24 mouse cellular contexts compared by ENCODE assay signal in the genomic region with DNA sequence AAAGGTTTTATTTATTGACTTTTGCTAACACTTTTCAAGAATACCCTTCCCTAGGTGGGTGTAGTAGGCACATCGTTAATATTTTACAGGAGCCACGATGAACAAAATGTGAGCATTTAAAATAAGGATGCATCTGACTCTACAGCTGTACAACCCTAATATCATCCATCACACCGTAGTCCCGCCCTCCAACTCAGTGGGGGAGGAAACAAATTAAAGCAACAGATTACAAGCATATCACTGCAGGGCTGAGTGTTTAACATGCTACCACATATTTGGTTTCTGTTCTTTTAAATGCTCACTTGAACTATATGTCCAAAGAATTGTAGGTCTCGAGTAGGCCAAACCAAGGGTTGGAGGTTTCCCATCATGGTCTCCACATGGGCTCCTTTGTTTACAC. TPM values are rescaled to one million over a fixed set of nuclear protein-coding genes. Genes with fewer than 3 reads are reported as not detected.
DNase-seq lines count a peak whose midpoint lies in the region; ATAC-seq lines count a peak whose summit lies in the region.
"Had no signal": no experiment of that assay in that cellular context is flagged by ENCODE, and none has a peak within 500 bp of the region (broad histone marks: within the 10 kb centered on the region; RNA-seq: fewer than 3 reads in every experiment).

No protein-coding gene starts in this region.

- peaks cover 21% of the 10 kb centered on the region for H3K27me3 ChIP-seq in forebrain, embryonic 13.5 days
- H3K27me3 ChIP-seq in forebrain, embryonic 16.5 days (replicated peaks; ENCODE audit: control insufficient read depth, insufficient read depth, low read length), result peaks cover 5% of the 10 kb centered on the region
- H3K27me3 ChIP-seq in limb, embryonic 12.5 days, result peaks cover 14% of the 10 kb centered on the region
- H3K27me3 ChIP-seq in limb, embryonic 10.5 days (ENCODE audit: low read depth, poor library complexity, severe bottlenecking), result peaks cover 11% of the 10 kb centered on the region; the same call in 1 of the 2 replicates
- H3K27me3 ChIP-seq: lung, embryonic 15.5 days had no signal

- no peak overlapping the region for H3K4me3 ChIP-seq in forebrain, embryonic 13.5 days
- no peak overlapping the region for H3K4me3 ChIP-seq in forebrain, embryonic 16.5 days (replicated peaks; ENCODE audit: low read length)
- H3K4me3 ChIP-seq in limb, embryonic 12.5 days (replicated peaks), result no peak overlapping the region
- H3K4me3 ChIP-seq in limb, embryonic 10.5 days, result no peak overlapping the region

- no peaks in the 10 kb centered on the region for H3K36me3 ChIP-seq in forebrain, embryonic 13.5 days (ENCODE audit: poor library complexity, severe bottlenecking)
- H3K36me3 ChIP-seq in forebrain, embryonic 16.5 days (ENCODE audit: control insufficient read depth, insufficient read depth), result no peaks in the 10 kb centered on the region
- no peaks in the 10 kb centered on the region for H3K36me3 ChIP-seq in limb, embryonic 12.5 days
- no peaks in the 10 kb centered on the region for H3K36me3 ChIP-seq in limb, embryonic 10.5 days
- H3K36me3 ChIP-seq: heart, embryonic 13.5 days; liver, embryonic 15.5 days; lung, embryonic 15.5 days; stomach, embryonic 15.5 days had no signal

- no peak overlapping the region for H3K4me2 ChIP-seq in forebrain, embryonic 13.5 days
- no peak overlapping the region for H3K4me2 ChIP-seq in forebrain, embryonic 16.5 days (ENCODE audit: low read length)
- H3K4me2 ChIP-seq in limb, embryonic 12.5 days, result 0 out of 2 replicates have a peak overlapping the region, but pooled peaks have one; percentile 67

- DNase-seq in limb, embryonic 10.5 days (ENCODE audit: low spot score), result no peak
- DNase-seq in thymus, postnatal 14 days, result peak; percentile 17
- DNase-seq in thymus, postnatal 0 days (ENCODE audit: low spot score), result no peak
- DNase-seq in adrenal gland, postnatal 14 days, result no peak
- DNase-seq: adrenal gland, adult 8-10 months; cerebellum, adult 8-10 months; layer of hippocampus, adult 9-11 months; lung, postnatal 36 days; right cerebral cortex, adult 18-20 months had no signal

- ATAC-seq in forebrain, embryonic 13.5 days, result peak; percentile 1; the same call in 1 of the 2 replicates
- ATAC-seq in forebrain, embryonic 16.5 days, result no peak
- ATAC-seq in limb, embryonic 12.5 days (ENCODE audit: insufficient number of reproducible peaks, insufficient read depth, low FRiP score, low TSS enrichment, low read depth), result no peak

- no peak overlapping the region for H3K27ac ChIP-seq in forebrain, embryonic 13.5 days
- no peak overlapping the region for H3K27ac ChIP-seq in forebrain, embryonic 16.5 days (ENCODE audit: low read length)
- H3K27ac ChIP-seq in limb, embryonic 12.5 days, result no peak overlapping the region
- H3K27ac ChIP-seq in limb, embryonic 10.5 days, result no peak overlapping the region
- H3K27ac ChIP-seq: heart, adult 2 months; heart, embryonic 13.5 days; hindbrain, postnatal 0 days; left cerebral cortex, adult 2 months; liver, embryonic 15.5 days; stomach, embryonic 15.5 days had no signal

- H3K9me3 ChIP-seq in forebrain, embryonic 13.5 days (replicated peaks), result no peaks in the 10 kb centered on the region; the same call in 1 of the 2 replicates
- H3K9me3 ChIP-seq in forebrain, embryonic 16.5 days (ENCODE audit: control insufficient read depth, low read length), result no peaks in the 10 kb centered on the region
- no peaks in the 10 kb centered on the region for H3K9me3 ChIP-seq in limb, embryonic 12.5 days
- H3K9me3 ChIP-seq in limb, embryonic 10.5 days (replicated peaks), result no peaks in the 10 kb centered on the region
- H3K9me3 ChIP-seq: liver, embryonic 15.5 days; lung, embryonic 15.5 days; megakaryocyte, embryonic 14.5 days; stomach, embryonic 15.5 days had no signal

- H3K4me1 ChIP-seq in forebrain, embryonic 13.5 days, result peaks cover 9% of the 10 kb centered on the region; the same call in 1 of the 2 replicates
- H3K4me1 ChIP-seq in forebrain, embryonic 16.5 days (replicated peaks; ENCODE audit: control insufficient read depth, insufficient read depth, low read length), result peaks cover 10% of the 10 kb centered on the region
- 0 out of 2 replicates have a peak, but pooled peaks cover 6% of the 10 kb centered on the region for H3K4me1 ChIP-seq in limb, embryonic 12.5 days (replicated peaks)
- peaks cover 10% of the 10 kb centered on the region for H3K4me1 ChIP-seq in limb, embryonic 10.5 days

- no peak overlapping the region for H3K9ac ChIP-seq in forebrain, embryonic 13.5 days
- H3K9ac ChIP-seq in forebrain, embryonic 16.5 days (replicated peaks; ENCODE audit: low read depth, low read length), result no peak overlapping the region
- no peak overlapping the region for H3K9ac ChIP-seq in limb, embryonic 12.5 days (replicated peaks)
- H3K9ac ChIP-seq: liver, embryonic 15.5 days; lung, embryonic 15.5 days; stomach, embryonic 15.5 days had no signal

- WGBS in forebrain, embryonic 13.5 days, result 94% methylated on average over 5 of the region's 5 CpGs
- WGBS in forebrain, embryonic 16.5 days, result 93% methylated on average over 5 of the region's 5 CpGs
- 92% methylated on average over 5 of the region's 5 CpGs for WGBS in limb, embryonic 12.5 days
- 93% methylated on average over 5 of the region's 5 CpGs for whole genome bisulfite sequencing in limb, embryonic 10.5 days

RNA-seq across cellular contexts. Expression of a gene that starts 38.7 kb away (rescaled TPM):
- polyA plus RNA-seq in forebrain, embryonic 13.5 days (2015; fragmentation: Nextera tagmentation; extraction: Ambion mirVana), result not detected in 2 replicates
- polyA plus RNA-seq in forebrain, embryonic 16.5 days (2015; fragmentation: Nextera tagmentation; extraction: Ambion mirVana), result not detected in 2 replicates
- polyA plus RNA-seq in limb, embryonic 12.5 days (2016; fragmentation: Nextera tagmentation; extraction: Ambion mirVana), result not detected in 2 replicates
- polyA plus RNA-seq in limb, embryonic 10.5 days (2016; fragmentation: Nextera tagmentation; extraction: Ambion mirVana), result 0.05 and 0.26 TPM in 2 replicates
- 39.4 and 42.8 TPM in 2 replicates for polyA plus RNA-seq in thymus, postnatal 0 days (2015; fragmentation: Nextera tagmentation; extraction: Ambion mirVana)
- total RNA-seq in adrenal gland, postnatal 14 days (2021), result 0.30 and 0.56 TPM in 2 replicates
- total RNA-seq: gastrocnemius, adult 18-20 months; heart, adult 2 months; left cerebral cortex, adult 2 months; left cerebral cortex, postnatal 36 days had no signal
- polyA plus RNA-seq: heart, embryonic 13.5 days; kidney, embryonic 16.5 days; neural tube, embryonic 14.5 days had no signal

Comparison
In these comparisons a context has a peak if more than half of its experiments do, and no peak if none do; other contexts are left out.
1. RNA of a gene that starts 38.7 kb away (polyA plus RNA-seq): 39.4 to 42.8 TPM in thymus, postnatal 0 days; 0.05 to 0.26 TPM in limb, embryonic 10.5 days, not detected in limb, embryonic 12.5 days, not detected in forebrain, embryonic 13.5 days and not detected in forebrain, embryonic 16.5 days; every median in the first group is over 10 times any median in the second.